Mouse (Mus musculus) cerebellum, postnatal 10 days (tissue): Measurements from ENCODE around the gene Tmem14a.
A peak's percentile ranks its signal among the peaks of the same experiment; 100 is the strongest.
"Not testable (repeated sequence)": the region's sequence is repeated elsewhere in the genome, so short reads cannot be mapped to it uniquely, and the experiment has no call there.

Experiments used
- DNase-seq, 2 experiments: peaks; one replicate each; pipeline ENCODE4 v3.0.0; 2021; ENCODE audit warnings: mixed read lengths in 2 of 2

Tmem14a gene

GRCm38 (mm10) chr1:21253303-21253650, 34.9 kb downstream of the Tmem14a start:
- no peak for DNase-seq

GRCm38 (mm10) chr1:21253856-21254255, 35.5 kb downstream of the Tmem14a start:
- no peak for DNase-seq

- no peak for DNase-seq
Observed at GRCm38 (mm10) chr1:21255625-21256345, 37.4 kb downstream of the Tmem14a start.

GRCm38 (mm10) chr1:21256391-21256790, 38.0 kb downstream of the Tmem14a start:
- DNase-seq: no peak

- no peak for DNase-seq
Observed at GRCm38 (mm10) chr1:21256871-21257270, 38.5 kb downstream of the Tmem14a start.

- peak in 1 of 2 experiments; percentile 9 for DNase-seq
Observed at GRCm38 (mm10) chr1:21259981-21260380, 41.6 kb downstream of the Tmem14a start.

- DNase-seq: no peak
Observed at GRCm38 (mm10) chr1:21262401-21262800, 44.0 kb downstream of the Tmem14a start.

- no peak for DNase-seq
Observed at GRCm38 (mm10) chr1:21263986-21264385, 45.6 kb downstream of the Tmem14a start.

GRCm38 (mm10) chr1:21264747-21265146, 46.4 kb downstream of the Tmem14a start:
- DNase-seq: no peak

GRCm38 (mm10) chr1:21266766-21267165, 48.4 kb downstream of the Tmem14a start:
- no peak for DNase-seq

- DNase-seq: not testable (repeated sequence)
Observed at GRCm38 (mm10) chr1:21267466-21267865, 49.1 kb downstream of the Tmem14a start.

GRCm38 (mm10) chr1:21271343-21272055, 53.1 kb downstream of the Tmem14a start:
- peak; percentile 87 to 90 for DNase-seq

GRCm38 (mm10) chr1:21272056-21272431, 53.7 kb downstream of the Tmem14a start:
- peak; percentile 58 to 65 for DNase-seq

- DNase-seq: no peak
Observed at GRCm38 (mm10) chr1:21273091-21273490, 54.7 kb downstream of the Tmem14a start.

- peak in 1 of 2 experiments; percentile 2 for DNase-seq
Observed at GRCm38 (mm10) chr1:21274437-21275040, 56.2 kb downstream of the Tmem14a start.

- peak; percentile 38 to 53 for DNase-seq
Observed at GRCm38 (mm10) chr1:21275366-21275765, 57.0 kb downstream of the Tmem14a start.

GRCm38 (mm10) chr1:21276158-21276557, 57.8 kb downstream of the Tmem14a start:
- DNase-seq: not testable (repeated sequence)
